Mouse (Mus musculus): ENCODE data around the gene Myo16.

Gene Myo16

DNA sequence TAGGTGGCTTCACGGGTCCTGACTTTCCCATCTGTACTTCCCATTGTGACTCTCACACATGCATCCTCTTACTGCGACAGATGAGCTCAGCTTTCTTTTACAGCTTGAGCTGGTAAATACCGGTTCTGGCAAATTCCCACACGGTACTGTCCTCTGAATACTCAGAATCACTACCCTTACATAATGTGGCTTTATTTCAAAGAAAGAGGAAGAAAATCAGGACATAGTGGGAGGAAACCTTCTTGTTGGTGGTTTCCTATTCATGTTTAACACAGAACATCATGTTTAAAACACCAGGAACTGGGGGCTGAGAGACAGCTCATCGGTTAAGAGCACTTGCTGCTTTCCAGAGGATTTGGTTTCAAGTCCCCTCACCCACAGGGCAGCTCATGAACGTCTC lies 384.6 kb downstream of the Myo16 start:
- no peak for DNase-seq (ENCODE audit: extremely low read depth, low read depth)

- DNase-seq (ENCODE audit: extremely low read depth, low read depth) = no peak
These were observed 386.0 kb downstream of the Myo16 start for GRCm38 (mm10) chr8:10539665-10540064.

GRCm38 (mm10) chr8:10545890-10546289 lies 392.2 kb downstream of the Myo16 start:
- DNase-seq (ENCODE audit: extremely low read depth, low read depth) = no peak

DNA sequence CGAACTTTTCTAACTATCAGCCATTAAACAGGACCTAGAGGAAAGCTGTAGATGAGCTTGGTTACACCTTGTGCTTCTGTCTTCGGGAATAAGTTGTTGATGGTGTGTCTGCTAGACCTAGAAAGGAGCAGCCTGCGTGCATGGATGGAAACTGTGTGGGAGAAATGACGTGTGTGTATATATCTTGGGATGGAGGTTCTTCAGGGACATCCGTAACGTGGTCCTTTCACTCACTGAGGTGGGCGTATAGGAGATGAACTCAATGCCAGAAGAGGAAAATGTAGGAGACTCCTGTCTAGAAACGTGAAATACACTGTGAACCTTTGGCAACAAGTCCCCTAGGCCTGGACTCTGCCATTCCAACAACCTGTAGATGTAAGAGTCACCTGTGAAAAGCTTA lies 392.8 kb downstream of the Myo16 start:
- no peak for DNase-seq (ENCODE audit: extremely low read depth, low read depth)

DNA sequence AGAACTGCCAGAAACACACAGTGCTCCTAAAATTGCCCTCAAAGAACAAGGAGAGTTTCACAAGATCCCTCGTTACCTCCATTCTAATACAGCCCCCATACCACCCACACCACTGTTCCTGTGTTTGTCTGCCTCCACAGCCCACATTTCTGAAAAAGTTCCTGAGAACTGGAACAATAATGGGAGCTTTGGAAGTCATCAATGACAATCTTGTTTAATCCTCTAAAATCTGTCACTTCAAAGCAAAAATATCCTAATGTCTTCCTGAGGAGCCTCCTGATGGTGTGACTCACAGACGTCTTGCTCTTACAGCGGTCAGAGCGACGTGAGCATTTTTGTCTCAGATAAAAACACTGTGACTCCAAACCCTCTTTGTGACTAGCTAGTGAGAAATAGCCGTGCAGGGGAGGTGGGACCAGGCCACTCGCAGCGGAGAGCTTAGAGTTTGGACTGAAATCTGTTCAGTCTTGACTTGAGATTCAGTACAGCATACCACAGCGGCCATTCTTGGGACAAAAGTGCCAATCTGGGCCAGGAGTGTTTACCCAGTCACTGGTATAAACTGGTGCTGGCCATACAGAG lies 394.4 kb downstream of the Myo16 start:
- no peak for DNase-seq (ENCODE audit: extremely low read depth, low read depth)

DNA sequence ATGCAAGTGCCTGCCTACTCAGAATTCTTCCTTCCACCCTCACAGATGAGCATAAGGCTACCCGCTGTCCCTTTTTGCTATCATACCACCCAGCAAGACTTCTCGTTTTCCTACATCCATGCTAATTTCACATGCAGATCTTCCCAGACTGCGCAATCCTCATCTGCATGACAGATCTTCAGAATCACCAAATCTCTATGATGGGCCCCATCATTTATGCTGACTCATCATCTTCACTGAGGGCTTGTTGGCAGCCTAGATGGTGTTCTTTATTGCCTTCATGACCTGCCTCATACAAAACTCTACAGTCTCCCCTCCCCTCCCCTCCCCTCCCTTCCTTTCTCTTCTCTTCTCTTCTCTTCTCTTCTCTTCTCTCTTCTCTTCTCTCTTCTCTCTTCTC lies 395.7 kb downstream of the Myo16 start:
- DNase-seq (ENCODE audit: extremely low read depth, low read depth) = no peak

DNA sequence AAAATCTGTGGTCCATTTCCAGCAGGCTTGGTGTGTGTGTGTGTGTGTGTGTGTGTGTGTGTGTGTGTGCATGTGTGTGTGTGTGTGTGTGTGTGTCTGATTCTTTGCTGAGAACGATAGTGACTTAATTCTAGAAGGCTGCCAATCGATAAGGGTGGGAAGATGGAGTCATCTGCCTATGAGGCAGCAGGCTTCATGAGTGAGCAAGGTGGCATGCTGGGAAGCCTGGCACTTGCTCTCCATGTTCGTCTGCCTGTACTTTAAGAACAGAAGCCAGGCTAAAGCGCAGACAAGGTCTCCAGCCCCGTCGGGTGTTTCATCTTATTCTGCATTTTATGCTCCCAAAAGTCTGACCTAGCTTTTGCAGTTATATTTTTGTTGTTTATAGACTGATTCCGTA lies 404.2 kb downstream of the Myo16 start:
- DNase-seq (ENCODE audit: extremely low read depth, low read depth) = no peak

DNA sequence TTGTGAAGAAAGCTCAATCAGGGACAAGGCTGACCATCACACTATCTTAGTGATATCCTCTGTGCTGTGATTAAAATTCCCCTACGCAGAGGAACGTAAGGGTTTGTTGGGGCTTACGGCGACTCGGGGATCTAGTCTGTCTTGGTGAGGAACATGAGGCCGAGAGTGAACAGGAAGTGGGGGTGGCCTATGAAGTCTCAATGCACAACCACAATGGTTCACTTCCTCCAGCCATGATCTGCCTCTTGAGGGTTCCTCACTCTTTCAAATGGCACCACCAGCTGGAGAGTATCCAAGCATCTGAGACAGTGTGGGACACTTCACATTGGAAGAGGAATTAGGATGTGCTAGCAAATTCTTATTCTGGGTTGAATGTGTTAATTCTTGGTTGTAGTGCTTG lies 405.8 kb downstream of the Myo16 start:
- no peak for DNase-seq (ENCODE audit: extremely low read depth, low read depth)

DNA sequence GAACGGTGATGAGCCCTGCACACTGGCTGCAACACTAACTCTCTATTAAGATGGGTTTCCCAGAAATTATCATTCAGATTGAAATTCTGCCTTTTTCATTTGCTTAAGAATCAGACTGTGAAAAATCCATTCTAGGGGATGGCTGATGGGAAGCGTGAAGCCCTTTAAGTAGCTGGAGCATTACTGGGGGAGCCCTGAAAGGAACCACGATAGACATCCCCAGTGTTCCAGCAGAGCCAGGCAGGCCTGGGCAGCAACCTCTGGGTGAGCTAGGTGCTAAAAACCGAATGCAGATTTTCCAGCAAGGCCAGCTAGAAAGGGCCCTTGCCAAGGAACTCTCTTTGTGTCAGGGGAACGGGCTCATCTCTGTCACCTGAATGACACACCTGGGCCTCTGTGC lies 407.9 kb downstream of the Myo16 start:
- no peak for DNase-seq (ENCODE audit: extremely low read depth, low read depth)

DNA sequence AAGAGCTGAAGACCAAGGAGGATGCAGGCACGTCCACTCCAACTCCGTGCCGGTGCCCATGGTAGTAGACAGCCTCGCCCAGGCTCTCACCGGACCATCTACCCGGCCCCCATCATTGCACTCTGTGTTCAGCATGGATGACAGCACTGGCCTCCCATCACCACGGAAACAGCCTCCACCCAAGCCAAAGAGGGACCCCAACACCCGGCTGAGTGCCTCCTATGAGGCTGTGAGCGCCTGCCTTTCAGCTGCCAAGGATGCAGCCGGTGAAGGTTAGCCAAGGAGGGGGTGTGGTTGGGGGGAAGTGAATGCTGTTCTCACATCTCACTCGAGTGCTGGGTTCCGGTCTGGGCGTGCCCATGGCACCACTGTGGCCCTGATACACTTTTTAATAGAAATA lies 408.3 kb downstream of the Myo16 start:
- no peak for DNase-seq (ENCODE audit: extremely low read depth, low read depth)

DNA sequence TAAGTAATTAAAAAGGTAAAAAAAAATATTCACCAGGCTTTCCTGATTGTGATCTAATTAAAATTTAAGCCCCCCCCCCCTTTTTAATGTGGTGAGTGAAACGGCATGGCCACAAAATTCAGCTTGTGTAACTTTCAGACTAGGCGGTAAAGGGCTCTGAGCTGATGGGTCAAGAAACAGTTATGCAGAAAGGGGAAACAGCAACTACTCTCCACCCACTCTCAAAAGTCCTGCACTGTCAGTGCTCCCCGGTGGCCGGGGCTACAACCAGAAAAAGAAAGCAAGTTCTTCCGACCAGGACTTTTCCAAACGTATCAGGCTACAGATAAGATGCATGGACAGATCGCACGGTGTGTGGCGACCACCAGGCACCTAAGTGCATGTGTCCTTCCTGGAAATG lies 408.9 kb downstream of the Myo16 start:
- DNase-seq (ENCODE audit: extremely low read depth, low read depth) = no peak

DNA sequence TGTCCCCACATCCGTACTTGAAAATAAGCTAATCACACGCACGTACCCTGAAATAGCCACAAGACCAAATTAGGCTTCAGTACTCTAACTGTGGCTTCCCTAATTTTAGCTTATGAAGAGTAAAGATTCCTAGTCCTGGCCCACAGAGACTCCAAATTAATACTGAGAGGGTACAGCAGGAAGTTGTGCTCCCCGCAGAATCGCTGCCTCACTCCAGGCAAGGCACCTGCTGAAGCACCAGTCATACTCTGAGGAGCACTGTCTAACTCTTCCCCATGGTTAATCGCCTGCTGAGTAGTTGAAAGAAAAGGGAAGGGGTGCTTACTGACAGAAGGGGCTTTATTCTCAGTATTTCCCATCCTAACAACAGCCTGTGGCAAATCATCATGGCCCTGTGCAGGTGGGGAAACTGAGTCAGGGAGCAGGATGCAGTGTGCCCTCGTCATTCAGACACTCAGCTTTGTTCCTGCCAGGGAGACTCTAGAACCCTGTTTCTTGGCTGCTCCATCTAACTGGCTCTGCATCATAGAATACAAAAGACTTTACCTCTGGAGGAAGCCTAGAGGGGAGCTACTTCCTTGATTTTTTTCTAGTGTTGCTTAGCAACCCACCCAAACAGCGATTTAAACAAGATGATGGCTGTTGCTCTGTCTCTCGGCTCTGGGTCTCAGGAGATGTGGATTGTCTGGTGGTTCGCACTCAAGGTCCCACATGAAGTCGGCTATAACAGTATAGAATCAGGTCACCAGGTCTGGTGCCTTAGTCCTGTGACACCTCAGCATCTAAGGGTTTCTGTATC lies 411.7 kb downstream of the Myo16 start:
- DNase-seq (ENCODE audit: extremely low read depth, low read depth) = no peak

DNA sequence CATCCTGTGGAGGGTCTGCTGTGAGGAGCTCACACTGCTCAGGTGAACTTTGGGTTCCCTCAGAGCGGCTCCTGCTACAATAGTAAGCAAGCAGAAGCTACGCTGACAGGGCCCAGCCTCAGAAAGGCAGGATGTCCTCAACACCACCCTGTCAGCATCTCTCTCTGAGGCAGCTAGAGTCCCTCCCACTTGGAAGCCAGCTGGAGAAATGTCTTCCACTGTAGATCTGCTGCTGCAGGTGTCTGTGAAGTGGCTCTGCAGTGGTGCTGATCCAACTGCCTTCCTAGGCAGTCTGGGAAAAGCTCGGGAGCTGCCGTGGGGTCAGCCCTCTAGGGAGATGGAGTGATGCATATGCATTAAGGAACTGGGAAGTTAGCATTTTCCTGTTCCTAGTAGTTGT lies 414.7 kb downstream of the Myo16 start:
- DNase-seq (ENCODE audit: extremely low read depth, low read depth) = no peak

DNA sequence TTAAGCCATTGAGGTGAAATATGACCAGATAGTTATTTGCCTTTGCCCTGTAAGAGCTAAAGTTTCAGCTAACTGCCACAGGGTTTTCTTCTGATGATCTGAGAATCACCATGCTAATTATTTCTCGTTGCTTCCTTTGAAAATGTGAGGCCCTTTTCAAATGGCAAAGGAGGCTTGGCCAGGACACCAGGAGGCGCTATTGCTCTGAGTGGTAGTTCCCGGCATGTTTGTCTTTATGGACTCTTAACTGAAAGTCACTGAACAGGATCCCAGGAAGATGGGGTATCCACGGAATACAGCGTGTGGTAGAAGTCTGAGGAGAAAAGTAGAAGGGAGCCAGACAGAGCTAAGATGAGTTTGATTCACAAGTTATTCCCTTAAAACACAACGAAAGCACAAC lies 420.4 kb downstream of the Myo16 start:
- DNase-seq (ENCODE audit: extremely low read depth, low read depth) = peak; percentile 35

GRCm38 (mm10) chr8:10575244-10575643 lies 421.5 kb downstream of the Myo16 start:
- DNase-seq (ENCODE audit: extremely low read depth, low read depth) = no peak

- no peak for DNase-seq (ENCODE audit: extremely low read depth, low read depth)
These were observed 433.4 kb downstream of the Myo16 start for GRCm38 (mm10) chr8:10586956-10587744.

DNA sequence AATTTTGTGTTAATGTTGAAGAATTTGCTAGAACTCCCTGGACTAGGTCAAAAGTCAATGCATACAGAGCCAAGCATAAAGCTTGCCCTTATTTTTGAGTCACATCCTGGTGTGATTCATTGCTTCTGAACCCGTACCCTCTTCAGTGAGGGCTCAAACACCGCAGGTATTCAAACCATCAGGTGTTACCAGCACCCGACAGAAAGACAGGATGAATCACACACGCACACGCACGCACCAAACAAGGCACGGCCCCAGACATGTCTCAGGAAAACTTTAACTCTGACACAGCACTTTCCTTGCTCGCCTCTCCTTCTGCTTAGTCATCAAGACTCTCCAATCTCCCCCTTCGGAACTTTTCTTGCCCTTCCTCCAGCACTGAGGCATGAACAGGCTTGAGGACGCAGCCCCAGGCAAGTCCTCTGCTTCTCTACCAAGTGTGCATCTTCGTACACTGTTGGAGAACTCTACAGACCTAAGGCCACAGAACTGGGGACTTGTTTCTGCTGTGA lies 435.8 kb downstream of the Myo16 start:
- DNase-seq (ENCODE audit: extremely low read depth, low read depth) = no peak

- DNase-seq (ENCODE audit: extremely low read depth, low read depth) = no peak
These were observed 439.2 kb downstream of the Myo16 start for GRCm38 (mm10) chr8:10592917-10593316.

DNA sequence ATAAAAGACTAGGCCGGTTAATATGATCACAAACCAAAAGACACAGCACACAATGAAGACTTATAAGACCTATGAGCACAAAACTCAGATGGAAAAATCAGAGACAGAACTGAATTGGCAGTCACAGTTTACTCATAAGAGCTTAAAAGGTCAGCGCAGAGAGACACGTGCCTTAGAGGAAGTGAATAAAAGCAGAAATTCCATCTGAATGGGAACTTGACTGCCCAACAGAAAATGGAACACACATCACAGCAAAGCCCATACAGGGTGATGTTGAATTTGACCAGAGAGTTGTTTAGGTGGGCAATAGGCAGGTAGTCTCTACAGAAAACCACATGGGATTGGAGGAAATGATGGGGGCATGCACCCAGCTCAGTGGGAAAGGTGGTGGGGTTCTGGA lies 442.6 kb downstream of the Myo16 start:
- no peak for DNase-seq (ENCODE audit: extremely low read depth, low read depth)

DNA sequence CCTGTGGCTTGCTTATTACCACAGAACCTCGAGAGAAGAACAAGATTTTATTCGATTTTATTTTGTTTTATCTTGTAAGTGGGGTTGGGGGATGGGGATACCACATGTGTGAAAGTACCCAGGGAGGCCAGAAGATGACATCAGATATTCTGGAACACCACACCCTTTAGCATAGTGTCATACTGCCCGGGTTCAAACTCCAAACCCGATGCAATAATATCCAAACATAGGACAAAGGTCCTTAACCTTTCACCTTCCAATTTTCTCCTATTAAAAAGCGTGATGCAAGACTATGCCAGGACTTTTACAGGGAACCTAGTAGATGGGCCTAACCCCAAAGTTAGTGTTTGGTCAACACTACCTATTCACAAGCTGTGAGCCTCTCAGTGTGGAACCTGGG lies 443.9 kb downstream of the Myo16 start:
- no peak for DNase-seq (ENCODE audit: extremely low read depth, low read depth)

DNA sequence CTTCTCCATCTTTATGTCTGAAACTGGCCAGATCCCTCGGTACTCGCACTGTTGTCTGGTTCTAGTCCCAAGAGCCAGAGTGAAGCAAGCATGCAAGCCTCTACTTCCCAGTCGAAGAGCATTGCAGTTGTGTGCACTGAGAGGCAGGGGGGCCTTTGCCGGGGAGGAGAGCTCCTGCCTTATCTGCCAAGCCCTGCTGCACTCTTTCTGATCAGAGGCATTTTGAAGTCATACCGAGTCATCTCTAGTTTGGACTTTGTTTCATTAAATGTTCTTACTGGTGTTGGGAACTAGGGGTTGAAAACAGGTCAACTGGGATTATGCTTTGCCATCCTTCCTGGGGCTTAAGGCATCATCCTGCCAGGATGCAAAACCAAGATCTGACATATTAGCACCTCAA lies 445.2 kb downstream of the Myo16 start:
- DNase-seq (ENCODE audit: extremely low read depth, low read depth) = no peak
